Mouse (Mus musculus): ENCODE results near the gene Meis1.

Meis1 gene

DNA sequence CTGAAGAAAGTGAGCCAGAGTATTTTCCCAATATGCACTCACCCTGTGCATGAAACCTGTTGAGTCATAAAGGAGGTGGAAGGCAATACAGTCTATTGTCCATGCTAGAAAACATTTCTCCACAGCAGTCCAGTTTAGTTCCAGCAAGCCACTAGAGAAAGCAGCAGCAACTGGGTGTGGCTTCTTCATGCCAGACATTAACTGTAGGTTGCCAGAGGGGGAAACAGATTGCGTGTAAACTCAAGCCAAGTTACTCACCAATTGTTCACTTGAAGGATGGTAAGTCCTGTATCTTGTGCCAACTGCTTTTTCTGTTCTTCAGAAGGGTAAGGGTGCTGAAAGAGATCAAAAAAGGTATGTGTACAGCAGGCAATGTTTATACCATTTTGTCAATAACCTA lies 113.4 kb downstream of the Meis1 start:
- DNase-seq (ENCODE audit: low read depth), result no peak

DNA sequence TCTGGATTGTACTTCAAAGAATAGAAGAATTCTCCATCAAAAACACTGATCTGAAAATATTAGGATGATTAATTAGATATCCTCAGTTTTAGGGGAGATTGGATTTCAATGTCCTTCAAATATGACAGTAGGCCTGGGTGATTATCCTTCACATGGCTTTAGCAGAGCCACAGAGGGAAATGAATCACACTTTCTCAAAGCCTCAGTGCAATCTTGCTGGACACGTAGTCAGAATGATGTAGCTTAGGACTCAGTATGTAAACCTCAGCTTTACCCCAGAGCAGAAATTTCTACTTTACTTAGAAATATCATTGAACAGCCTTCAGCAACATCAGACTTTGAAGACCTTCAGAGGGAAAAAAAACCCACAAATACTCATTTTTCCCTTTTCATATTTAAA lies 113.9 kb downstream of the Meis1 start:
- no peak for DNase-seq (ENCODE audit: low read depth)

DNA sequence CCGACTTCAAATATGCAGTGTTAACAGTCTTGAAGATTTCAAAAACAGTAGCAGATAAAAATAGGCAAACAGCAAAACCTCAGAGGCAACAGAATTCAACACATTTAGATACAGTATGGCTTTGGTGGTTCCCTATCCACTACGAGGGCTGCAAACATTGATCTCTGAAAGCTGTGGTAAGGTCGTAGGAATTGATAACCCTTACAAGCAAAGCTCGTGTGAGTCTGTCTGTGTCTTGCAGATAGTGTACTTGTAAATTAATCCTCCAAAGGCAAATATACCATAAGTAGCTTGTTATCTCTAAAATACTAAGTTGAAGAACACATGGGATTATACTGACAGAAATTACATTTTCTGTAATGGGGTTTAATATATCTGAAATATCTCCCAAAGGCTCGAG lies 114.5 kb downstream of the Meis1 start:
- no peak for DNase-seq (ENCODE audit: low read depth)

DNA sequence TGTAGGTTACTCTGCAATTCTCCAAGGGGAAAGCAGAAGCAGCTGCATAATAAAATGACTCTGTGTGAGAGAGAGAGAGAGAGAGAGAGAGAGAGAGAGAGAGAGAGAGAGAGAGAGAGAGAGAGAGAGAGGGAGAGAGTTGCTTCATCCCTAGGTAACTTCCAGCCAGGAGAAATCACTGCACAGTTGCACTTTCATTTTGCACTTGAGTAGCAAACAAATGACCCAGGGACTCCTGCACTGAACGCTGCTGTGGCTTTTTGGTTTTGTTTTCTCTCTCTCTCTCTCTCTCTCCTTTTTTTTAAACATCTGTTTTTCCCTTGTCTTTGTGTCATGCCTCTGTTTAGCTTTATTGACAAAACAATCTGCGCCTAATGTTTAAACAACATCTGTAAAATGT lies 118.3 kb downstream of the Meis1 start:
- no peak for DNase-seq (ENCODE audit: low read depth)

DNA sequence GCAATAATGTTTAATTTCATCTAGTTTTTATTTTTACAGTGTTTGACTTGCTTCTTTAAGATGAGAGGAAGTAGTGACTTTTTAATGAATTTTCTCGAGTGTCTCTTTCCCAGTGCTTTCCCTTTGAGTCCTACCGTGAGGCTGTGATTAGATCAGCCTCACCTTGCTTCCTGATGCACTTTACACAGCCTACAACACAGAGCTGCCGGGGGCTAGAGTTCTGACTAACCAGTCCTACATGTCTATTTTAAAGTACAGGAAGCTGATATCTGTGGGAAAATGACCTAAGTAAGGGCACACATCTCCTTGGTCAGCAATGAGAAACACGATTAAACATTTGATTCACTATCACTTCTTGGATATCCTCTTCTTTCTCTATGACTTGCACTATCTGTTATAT lies 119.9 kb downstream of the Meis1 start:
- DNase-seq (ENCODE audit: low read depth), result no peak

DNA sequence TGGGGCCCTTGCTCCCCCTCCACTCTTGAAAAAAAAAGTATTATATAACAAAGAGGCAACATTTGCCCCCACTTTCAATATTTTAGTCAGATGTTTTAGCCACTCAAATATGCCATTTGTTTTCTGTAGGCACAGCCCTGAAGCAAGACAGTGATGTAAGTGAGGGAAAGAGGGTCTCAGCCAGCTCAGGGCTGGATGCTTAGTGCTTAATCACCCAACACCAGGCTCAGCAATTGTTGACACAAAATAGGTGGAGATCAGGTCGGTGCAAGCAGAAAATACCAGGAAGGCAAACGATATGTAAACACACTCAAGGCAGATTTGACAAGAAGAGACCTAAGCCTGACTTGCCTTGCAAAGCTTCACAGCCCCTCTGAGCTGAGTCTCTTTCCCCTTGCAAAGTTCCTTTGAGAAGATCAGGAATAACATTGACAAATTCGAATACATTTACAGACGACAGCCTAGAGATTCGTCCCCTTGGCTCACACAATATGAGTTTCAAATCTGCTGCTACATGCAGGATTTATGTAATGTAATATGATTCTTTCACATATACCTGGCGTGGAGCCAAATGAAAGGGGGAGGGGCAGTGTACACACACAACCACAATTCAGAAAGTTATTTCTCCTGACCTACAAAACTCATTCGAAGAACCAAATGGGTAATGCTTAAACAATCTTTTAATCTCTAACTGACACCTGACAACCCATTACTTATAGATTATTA lies 120.7 kb downstream of the Meis1 start:
- no peak for DNase-seq (ENCODE audit: low read depth)

DNA sequence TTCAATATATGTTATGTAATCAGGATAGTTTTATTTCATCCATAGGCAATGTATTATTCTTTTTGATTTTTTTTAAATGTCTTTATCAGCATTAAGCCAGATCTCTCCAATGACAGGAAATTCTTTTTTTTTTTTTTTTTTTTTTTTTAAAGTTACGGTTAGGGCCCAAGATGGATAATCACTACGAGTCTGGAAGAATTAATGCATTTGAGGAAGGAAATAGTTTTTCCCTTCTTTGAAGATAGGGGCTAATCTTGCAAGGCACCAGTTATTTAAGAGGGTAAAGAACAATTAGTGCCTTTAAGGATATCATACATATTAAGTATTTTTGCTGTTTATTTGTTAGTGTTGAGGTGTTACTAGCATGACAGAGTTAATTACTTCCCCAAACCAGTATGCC lies 121.5 kb downstream of the Meis1 start:
- DNase-seq (ENCODE audit: low read depth), result no peak

DNA sequence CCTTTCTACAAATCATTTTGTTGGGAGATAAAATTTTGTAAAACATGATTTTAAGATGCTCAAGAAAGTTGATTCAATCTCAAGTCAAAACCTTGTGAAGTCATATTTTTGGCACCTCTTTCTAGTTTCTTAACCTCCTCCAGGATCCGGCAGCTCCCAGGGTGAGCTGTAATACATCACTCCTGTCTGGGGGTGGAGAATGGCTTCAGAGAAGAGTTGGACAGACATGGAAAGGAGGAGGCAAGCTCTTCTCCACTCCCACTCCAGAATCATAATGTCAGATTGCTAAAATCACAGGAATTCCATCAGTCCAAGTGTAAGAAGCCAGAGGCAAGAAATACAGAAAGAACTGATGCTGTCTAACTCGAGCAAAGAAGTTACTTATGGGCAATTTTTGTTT lies 126.3 kb downstream of the Meis1 start:
- no peak for DNase-seq (ENCODE audit: low read depth)

DNA sequence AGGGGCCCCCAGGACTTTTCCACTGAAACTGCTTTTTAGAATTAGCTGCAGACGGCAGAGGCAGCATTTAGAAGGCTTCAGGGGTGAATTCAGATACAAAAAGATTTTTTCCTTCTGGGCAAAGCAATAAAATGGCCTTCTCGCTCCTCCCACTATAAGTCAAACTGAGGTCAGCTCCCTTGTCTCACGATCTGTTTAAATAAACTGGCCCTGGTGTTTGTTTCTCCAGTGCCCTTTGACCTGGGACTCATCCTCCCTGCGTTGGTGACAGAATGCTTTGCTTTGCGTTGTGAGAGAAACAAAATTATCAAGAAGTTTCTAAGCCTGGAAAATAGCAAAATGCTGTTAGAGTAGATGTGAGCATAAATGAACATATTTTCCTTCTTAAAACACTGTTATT lies 129.6 kb downstream of the Meis1 start:
- DNase-seq (ENCODE audit: low read depth), result no peak

DNA sequence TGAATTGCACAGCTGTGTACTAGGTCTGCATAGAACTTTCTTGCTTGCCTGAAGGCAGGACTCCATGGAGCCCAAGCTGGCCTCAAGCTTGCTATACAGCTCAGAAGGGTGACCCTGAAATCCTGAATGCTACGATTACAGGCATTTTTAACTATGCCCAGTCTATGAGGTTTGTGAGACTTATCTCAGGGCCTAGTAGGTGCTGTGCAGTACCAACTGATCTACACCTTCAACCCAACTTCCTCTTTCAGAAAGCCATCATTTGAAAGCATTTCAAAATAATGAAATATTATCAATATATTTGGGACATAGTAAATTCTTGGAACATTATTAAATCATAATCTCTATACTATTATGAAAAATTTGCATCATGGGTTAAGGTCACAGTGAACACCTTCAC lies 130.1 kb downstream of the Meis1 start:
- DNase-seq (ENCODE audit: low read depth), result no peak

DNA sequence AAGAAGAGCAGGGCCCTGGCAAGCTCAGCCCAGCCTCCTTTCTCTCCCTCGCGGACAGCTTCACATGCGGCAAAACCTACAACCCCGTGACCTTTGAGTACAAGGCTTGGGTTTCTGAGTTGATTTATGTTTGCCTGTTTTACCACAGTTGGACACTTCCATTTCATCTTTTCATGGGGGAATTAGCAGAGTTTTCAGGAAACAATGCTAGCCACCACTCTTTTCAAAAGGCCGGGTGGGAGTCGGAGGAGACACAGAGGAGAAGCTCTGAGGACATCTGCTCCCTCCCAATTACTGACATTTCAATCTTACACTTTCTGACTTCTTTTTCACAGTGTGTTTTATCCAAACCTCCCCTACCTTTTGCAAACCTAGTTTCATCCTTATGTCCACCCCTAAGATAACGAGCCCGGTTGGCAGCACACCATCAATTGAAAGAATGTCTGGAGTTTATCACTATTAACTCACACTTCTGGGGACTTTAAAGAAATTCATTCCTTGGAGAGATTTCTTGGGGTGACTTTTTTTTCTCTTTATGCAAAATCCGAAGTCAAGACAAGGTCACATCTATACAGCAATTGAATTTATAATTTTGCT lies 133.0 kb downstream of the Meis1 start:
- DNase-seq (ENCODE audit: low read depth), result no peak

DNA sequence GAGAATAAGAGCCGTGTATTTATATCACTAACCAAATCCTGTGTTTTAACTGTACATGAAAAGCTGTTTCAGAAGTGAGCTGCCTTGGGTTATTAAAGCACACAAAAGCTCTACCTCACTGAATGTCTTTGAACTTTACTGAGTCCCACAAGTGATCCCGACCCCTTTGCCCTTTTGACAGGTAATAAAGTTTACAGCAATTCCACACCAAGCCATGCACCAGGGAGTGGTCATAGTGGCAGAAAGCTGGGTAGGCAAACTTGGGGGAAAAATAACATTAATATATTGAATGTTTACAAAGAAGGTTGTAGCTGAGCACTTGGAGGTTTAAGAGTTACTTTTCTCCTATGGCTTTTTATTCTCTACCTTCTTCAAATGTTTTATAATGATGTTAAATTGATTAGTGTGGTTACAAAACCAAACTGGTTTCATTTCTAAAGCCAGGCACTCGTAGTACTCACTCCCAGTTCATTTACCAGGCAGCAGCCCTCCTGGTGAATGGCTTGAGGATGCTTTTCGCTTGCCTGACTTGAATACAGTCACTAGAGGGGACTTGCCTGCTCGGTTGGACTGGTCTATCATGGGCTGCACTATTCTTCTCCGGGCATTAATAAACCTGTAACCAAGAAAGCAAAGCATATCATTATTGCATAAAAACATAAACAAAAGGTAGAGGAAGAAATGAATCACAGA lies 133.6 kb downstream of the Meis1 start:
- no peak for DNase-seq (ENCODE audit: low read depth)

DNA sequence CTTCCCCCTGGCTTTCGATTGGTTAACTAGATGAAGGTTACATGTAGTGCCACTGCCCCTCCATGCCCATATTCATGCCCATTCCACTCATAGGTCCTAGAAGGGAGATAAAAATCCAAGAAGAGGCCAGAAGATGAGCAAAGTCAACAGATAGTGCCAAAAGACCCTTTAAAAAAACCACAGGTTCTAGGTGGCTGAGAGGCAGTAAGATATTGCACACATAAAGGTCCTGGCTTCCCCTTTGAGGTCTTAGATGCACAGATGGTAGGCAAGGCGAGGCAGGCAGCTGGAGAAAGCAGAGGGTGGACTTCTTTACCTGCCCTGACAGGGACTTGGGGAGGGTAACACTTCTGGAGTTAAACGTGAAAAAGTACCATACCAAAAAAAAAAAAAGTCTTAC lies 134.8 kb downstream of the Meis1 start:
- DNase-seq (ENCODE audit: low read depth), result no peak

DNA sequence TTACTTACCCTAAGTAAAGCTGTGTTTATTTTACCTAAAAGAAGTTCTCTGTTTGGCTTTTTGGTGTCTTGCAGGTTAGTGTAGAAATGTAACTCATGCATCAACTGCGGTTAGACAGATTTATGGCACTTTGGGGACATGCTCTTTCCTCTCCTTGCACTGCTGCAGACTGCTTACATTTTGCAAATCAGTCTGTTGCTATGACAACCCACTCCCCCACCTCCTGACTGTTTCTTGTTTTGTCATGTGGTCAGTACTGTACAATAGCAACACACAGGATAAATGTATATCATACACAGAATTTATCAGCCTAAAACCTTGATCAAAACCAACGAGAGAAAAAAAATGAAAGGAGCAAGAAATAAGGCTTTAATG lies 135.3 kb downstream of the Meis1 start:
- no peak for DNase-seq (ENCODE audit: low read depth)

DNA sequence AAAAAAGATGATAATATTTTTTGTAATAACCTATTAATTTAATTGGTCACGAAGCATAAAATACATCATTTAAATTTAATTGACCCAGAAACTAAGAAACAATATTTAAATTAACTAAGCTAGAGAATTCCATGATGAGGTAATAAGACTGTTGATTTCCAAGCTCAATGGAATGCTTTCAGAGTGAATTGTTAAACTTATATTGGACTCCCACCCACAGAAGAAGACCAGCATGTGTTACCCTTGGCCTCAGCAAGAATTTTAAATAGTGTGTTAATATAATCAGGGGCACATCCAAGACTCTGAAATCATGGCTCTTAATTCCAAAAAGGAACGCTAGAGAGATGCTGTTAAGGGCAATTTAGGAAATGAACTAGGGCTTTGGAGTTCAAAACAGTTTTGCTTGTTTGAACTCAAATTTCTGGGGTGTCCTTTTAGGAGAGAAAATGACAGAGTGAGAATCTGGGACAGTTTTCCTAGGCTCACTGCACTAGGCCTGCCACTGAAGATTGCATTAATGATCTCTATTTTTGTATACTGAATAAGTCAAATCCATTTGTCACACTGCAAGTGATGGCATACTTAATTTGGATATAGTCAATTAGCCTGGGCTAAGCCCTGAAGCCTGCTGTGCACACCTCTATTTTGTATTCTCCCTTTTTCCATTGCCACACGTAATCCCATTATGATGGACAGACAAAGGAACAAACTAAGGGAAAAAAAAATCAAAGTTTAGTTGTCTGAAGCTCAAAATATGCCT lies 135.9 kb downstream of the Meis1 start:
- DNase-seq (ENCODE audit: low read depth), result no peak

DNA sequence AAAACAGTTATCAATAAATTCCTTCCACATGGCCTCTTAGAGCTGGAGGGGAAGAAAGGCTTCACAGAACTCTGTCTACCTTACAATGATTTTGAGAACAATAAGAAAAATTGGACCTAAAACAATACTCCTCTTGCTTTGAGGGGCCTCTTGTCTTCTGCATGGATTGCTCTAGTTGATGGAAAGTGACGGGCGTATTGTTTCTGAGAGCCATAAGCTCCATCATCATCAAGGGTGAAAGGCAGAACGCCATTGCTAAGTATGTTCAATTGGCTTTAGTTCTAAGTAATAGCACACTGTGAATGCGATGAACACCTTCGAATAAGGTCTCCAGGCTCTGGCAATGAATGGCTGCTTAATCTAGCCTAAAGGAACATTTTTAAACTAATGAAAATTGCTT lies 136.5 kb downstream of the Meis1 start:
- DNase-seq (ENCODE audit: low read depth), result no peak

DNA sequence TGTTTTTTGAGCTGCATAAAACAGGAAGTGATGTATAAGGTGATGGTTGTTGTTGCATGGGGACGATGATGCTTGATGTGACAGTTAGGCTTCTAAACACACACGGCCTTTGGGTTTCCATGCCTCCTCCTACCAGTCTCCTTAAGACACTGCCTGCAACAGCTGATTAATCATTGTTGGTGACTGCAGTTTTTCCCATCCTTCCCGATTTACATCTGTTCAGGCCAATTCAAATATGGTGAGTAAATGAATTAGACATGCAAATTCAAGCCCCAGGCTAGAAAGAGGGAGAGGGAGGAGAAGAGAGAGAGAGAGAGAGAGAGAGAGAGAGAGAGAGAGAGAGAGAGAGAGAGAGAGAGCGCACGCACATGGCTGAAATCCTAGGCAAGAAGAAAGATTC lies 138.0 kb downstream of the Meis1 start:
- no peak for DNase-seq (ENCODE audit: low read depth)

DNA sequence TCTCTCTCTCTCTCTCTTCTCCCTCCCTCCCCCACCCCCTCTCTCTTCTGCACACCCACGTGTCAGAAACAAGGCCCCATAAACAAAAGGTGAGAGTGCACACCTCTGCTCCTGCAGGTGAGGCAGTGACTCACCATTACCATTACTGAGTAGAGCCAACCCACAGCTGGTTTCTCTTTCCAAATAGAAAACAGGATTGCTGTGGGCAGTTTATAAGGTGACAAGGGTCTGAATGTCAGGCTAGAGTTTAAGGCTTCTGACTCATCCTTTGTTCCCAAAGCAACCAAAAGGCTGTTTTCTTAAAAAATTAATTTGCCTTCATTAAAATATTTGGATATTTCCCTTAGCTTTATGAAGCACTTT lies 139.3 kb downstream of the Meis1 start:
- no peak for DNase-seq (ENCODE audit: low read depth)

DNA sequence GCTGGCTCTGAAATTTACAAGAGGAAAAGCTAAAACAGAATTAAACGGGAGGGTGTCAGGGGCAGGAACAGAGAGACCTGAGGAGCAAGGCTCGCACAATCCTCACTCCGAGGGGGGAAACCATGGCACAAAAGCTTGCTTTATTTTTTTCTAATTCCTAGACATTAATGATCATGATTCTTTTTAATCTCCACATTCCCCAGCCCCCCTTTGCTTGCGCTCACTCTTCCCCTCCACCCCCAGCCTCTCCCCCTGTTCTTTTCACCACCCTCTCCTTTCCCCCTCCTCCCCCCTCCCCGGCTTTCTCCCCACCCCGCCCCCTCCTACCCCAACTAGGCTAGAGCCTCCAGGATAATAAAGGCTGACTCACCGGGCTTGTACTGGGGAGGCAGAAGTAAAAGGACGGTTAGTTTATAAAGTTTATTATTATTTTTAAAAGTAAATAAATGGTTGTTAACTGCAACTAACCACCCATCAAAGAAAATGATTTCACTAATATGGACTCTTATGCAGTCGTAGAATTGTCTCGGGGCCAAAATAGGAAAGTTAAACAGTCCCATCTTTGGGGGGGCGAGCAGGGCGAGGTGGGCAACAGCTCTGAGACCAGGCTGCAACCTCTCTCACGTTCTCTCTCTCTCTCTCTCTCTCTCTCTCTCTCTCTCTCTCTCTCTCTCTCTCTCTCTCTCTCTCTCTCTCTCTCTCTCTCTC lies 139.9 kb downstream of the Meis1 start:
- DNase-seq (ENCODE audit: low read depth), result no peak

DNA sequence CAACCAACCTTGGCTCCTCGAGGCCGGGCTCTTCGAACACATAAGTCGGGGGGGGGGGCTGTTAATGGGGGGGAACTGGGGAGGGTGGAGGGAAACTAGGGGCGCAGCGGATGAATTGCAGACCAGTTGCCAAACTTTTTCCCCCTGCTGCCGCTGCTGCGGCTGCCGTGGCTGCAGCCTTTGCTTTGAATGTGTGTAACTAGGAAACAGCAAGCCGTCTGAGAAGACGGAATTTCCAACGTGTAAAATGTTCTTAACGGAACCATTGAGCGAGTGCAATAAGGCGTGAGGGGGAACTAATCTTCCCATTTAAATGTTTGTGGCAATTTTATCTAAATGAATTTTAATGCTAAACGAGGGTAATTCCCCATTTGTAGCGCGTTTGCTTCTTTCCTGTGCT lies 140.8 kb downstream of the Meis1 start:
- no peak for DNase-seq (ENCODE audit: low read depth)

DNA sequence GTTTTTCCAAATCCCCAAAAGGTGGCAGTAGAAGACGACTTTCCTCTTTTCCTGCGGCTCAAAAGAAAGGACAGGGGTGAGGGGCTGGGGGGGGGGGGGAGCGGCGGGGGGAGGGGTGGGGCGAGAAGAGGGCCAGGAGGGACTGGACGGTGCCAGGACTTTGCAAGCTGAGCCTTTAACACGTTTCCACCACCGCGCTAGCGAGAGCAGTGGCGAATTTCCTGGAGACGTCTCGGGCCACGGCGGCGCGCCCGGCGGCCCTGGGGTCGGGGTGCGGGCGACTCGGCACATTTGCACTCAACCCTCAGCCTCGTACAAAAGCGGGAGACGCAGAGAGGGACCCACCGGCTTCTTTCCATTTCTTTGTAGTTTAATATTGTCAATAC lies 141.2 kb downstream of the Meis1 start:
- DNase-seq (ENCODE audit: low read depth), result no peak

DNA sequence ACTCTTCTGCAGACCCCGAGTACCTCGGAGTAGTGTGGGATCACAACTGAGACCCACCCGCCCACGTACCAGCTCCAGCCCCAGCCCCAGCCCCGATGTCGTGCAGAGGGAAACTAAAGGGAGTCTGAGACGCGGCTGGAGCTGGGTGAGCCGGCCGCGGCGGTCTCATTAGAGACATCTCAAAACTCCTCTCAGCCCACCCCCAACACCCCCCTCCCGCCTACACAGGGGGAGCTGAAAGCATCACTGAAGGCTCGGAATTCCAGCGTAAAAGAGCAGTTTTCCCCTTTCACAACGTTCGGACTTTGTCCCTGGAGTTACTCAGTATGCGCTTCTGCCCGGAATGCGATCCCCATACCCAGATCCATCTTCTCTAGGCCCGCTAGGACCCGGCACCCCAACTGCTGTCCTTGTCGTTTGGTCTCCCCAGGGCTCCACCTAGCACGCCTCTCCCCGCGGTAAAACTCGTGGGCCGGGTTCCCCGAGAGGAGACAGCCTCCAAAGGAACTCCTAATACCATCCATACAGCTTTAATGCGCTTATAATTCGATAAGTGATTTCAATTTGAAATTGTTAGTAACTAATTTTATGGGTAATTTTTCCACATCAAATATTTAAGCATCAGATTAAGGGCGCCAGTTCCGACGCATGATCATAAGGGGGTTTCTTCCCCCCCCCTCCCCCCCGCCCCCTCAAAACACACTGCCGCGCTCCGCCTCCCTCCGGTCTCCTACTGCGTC lies 141.7 kb downstream of the Meis1 start:
- no peak for DNase-seq (ENCODE audit: low read depth)

Measured in fibroblast of lung, adult 2 months (primary cell).